Mouse (Mus musculus): ENCODE data around the gene Mllt10.

Gene Mllt10

GRCm38 (mm10) chr2:18034371-18035250 is 20.4 kb upstream of the Mllt10 start:
- no peak for DNase-seq (ENCODE audit: low read depth, low spot score)

- DNase-seq (ENCODE audit: low read depth, low spot score): no peak
Observed at GRCm38 (mm10) chr2:18037491-18037890, 17.5 kb upstream of the Mllt10 start, which contains the start of gene A930004D18Rik. TSS of gene A930004D18Rik (minus strand) at chr2:18037737.

DNA sequence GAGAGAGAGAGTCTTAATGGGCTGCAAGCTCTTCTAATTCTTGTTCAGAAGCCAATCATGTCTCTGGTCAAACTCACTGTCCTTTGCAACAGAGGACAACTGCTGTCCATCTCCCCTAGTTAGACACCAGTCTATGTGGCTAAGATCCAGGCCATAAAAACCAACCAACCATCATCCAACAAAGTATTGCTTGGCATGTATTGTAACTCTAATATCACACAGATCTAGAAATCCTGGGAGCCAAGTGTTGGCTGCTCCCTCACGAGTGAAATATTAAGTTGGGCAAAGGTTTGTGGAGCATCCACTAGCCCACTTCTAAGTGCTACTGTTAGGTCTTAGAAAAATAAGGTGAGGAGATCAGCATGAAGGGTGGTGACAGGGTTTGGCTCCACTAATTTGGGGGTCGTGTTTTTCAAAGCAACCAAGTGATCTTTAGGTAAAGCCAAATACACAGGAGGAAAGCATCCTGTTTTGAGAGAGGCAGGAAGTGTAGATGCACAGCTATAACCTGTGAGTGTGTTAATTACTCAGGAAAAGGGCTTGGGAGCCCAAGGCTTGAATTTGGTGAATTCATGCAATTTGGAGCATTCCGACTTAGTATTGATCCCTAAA is 16.8 kb upstream of the Mllt10 start:
- DNase-seq (ENCODE audit: low read depth, low spot score): no peak

- no peak for DNase-seq (ENCODE audit: low read depth, low spot score)
Observed at GRCm38 (mm10) chr2:18038895-18039371, 16.1 kb upstream of the Mllt10 start.

- DNase-seq (ENCODE audit: low read depth, low spot score): no peak
Observed at GRCm38 (mm10) chr2:18039566-18040290, 15.3 kb upstream of the Mllt10 start.

- no peak for DNase-seq (ENCODE audit: low read depth, low spot score)
Observed at GRCm38 (mm10) chr2:18040347-18041160, 14.5 kb upstream of the Mllt10 start.

DNA sequence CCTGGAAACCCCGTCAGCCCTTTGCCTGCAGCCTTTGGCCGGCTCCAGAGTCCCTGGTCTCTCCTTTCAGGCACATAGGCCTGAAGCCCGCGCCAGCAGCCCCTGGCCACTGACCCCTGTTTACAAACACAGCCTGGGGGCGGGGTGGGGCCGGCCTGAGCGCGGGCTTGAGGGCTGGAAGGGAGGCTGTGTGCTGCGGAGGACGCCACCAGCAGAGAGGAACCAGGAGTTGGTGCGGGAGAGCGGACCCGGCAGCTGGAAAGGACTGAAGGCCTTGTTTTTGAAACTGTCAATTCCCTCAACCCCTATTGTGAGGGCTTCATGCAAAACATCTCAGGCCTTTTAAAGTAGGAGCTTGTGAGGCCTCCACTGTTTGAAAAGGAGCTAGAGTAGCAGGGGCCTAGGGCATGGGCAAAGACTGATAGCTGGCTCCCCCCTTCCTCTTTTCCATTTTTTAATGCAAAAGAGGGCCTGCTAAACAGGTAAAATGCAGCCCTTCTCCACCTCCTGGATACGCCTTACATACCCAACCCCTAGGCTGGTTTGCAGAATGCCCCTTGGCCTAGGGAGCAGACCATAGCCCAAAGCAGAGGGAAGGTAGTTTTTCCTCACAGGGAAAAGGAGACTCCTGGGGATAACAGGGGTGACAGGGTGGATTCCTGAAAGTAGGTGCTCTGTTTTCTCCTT is 13.7 kb upstream of the Mllt10 start:
- DNase-seq (ENCODE audit: low read depth, low spot score): no peak

GRCm38 (mm10) chr2:18045143-18045780 is 9.8 kb upstream of the Mllt10 start:
- DNase-seq (ENCODE audit: low read depth, low spot score): no peak

GRCm38 (mm10) chr2:18045781-18046181 is 9.3 kb upstream of the Mllt10 start:
- DNase-seq (ENCODE audit: low read depth, low spot score): no peak

DNA sequence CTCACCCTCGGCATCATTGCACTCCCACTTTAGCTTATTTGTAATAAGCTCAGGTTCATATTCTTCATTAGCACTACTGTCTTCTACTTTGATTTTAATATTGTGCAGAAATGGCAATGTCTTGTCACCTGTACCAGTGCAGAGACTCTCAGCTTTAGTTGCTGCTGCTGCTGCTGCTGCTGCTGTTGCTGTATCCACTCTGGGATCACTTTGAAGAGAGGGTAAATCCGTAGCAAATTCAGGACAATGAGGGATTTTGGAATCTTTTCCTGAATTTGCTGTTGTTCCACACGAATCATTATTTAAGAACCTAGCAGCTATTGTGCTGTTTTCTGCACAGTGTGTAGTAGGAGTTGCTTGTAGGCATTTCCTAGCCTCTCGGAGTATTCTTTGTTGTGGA is 8.9 kb upstream of the Mllt10 start:
- DNase-seq (ENCODE audit: low read depth, low spot score): no peak

DNA sequence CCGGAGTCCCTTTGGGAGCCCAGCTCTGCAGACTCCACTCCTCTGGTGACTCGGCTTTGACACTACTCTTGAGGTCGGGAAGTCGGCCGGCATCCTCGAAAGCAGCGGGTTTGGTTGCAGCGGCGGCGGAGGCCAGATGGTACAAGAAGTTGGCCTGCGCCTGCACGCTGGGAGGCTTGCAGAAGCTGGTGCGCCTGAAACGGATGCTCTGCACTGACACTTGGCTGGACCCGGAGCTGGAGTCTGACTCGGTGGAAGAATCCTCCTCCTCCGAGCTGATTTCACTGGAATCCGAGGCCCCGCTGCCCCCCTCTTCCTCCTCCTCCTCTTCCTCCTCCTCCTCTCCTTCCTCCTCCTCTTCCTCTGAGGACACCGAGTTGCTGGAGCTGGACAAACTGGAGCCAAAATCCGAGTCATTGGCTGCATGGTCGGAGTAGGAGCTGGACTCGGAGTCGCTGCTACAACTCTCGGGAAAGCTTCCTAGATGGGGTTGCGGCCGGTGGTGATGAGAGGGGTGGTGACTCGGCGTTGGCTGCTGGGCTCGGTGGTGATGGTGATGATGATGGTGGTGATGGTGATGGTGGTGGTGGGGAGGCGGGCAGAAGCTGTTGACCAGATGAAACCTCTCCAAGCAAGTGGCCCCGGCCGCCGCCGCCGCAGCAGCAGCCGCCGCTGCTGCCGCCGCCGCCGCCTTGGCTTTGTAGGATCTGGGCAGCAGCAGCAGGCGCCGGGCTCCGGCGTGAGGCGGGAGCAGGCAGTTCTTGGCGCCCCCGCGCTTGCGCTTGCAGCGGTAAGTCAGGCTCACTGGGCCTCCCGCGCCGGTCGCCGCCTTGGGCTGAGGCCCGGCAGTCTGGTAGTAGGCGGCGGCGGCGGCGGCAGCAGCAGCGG is 8.0 kb upstream of the Mllt10 start:
- no peak for DNase-seq (ENCODE audit: low read depth, low spot score)

DNA sequence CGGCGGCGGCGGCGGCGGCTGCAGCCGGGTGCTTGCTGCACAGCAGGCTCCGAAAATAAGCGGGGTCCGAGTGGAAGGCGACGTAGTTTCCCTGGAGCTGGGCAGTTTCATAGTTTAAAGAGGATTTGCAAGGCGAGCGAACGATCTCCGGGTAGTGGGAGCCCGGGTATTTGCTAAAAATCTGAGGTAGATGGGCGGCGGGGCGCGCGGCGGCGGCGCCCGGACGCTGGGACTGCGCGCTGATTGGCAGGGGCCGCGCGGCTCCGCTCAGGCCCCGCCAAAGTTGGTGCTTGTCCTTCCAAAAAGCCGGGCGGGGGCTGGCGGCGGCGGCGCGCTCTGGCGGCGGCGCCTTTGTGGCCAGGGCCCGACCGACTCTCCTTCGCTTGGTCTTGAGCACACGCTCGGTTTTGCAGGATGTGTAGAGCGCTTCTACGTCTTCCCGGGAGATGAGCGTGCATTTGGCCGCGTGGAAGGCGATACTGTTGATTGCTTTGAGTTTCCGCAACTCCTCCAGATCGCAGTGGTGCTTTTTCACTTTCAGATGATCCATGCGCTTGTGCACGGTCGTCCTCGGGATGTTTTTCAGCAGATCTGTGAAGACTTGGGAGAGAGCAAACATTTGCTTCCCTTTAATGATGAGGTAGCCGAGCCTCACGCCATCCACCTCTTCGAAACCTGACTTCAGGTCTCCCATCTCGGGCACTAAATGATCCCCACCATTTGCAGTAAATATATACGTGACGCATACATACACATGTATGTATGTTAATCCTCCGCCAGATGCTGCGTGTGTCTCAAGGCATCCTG is 7.2 kb upstream of the Mllt10 start:
- DNase-seq (ENCODE audit: low read depth, low spot score): no peak

DNA sequence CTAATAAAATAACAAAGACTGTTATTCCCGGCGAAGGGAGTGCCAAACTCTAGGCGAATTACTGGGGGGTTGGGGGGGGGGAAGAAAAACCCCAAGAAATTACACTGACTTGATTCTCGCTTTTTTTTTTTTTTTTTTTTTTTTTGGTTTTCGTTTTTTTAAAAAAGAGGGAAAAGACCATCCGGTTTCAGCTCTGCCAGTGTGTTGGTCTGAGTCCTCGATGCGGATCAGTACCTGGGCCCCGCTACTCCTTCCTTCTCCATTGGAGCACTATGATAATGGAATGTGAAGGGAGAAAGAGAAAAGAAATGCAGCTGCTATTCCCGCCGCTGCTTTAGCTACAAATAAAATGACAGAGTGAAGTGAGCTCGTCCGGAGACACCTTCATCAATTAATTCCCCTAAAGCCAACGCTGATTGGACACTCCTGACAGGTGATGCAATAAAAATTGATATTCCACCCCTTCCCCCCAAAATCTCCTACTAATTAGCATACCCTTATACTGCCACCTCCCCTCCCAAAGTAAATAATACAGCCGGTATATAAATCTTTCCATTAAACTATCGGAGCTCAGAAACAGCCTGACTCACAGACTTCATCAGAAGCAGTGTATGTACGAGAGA is 6.5 kb upstream of the Mllt10 start, which contains the start of gene Skida1:
Gene Skida1 (minus strand): TSS at position 599 of the 623 bp plus-strand sequence.
- DNase-seq (ENCODE audit: low read depth, low spot score): no peak

DNA sequence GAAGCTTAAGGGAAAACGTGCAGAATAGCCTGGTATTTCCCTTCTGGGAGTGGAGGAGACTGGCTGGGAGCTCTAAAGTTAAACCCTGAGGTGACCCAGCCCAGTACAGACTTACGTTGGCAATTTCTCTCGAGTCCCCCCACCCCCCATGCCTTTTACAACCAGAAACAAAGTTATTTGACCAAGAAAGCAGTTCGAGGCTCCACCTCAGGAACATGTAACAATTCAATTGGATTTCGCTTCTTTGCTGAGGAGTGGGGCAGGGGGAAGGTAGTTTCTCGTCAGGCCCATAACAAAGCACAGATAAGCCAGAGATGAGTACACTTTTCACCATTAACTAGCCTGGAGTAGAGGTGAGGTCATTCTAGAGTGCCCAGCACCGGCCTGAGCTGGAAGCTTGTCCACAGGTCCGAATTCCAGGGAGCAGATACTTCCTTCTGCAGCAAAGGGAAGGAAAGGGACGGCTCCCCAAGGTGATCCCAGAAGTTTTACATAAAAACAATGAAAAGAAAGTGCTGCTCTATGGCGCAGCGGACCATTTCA is 5.7 kb upstream of the Mllt10 start:
- DNase-seq (ENCODE audit: low read depth, low spot score): no peak

- DNase-seq (ENCODE audit: low read depth, low spot score): no peak
Observed at GRCm38 (mm10) chr2:18050018-18050417, 5.0 kb upstream of the Mllt10 start.

DNA sequence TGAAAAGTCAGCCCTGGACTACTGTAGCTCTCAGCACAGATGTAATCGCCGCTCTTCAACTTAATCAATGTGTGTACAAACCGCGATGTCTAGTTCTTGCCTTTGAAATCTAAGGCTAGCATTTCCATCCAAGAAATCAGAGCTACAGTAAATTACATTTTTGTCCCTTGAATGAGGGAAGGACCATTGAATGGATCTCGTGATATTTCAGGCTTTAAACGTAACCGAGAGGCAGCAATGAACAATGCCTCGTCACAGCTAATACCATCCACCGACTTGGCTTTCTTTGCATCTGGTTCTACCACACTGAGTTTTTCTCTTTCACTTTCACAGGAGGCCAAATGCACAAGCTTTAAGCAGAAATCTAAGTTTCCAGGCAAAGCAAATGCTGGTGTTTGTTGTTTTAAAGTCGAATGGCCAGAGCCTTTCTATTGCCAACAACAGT is 4.5 kb upstream of the Mllt10 start:
- DNase-seq (ENCODE audit: low read depth, low spot score): no peak

- DNase-seq (ENCODE audit: low read depth, low spot score): no peak
Observed at GRCm38 (mm10) chr2:18051026-18051830, 3.8 kb upstream of the Mllt10 start.
